Mouse (Mus musculus): ENCODE measurements around the gene Phactr1.

- TF ChIP-seq CTCF (IDR thresholded peaks at IDR 0.05; ENCODE audit: low read depth, low read length) (no peak), GATA1 (IDR thresholded peaks at IDR 0.05; ENCODE audit: borderline replicate concordance, low read length) (no peak)
These were observed 395.0 kb downstream of the Phactr1 start for GRCm38 (mm10) chr13:43075456-43075855.
